In genomic region chr3:131139345-131140090, GRCm38 (mm10) we compare ENCODE assay signal across 9 mouse cellular contexts. TPM values are rescaled to one million over a fixed set of nuclear protein-coding genes. Genes with fewer than 3 reads are reported as not detected.
A peak's percentile ranks its signal among the peaks of the same experiment; 100 is the strongest.
DNase-seq lines count a peak whose midpoint lies in the region; ATAC-seq lines count a peak whose summit lies in the region.
"Had no signal": no experiment of that assay in that cellular context is flagged by ENCODE, and none has a peak within 500 bp of the region (broad histone marks: within the 10 kb centered on the region; RNA-seq: fewer than 3 reads in every experiment).

No protein-coding gene starts in this region.

- H3K4me3 ChIP-seq in limb, embryonic 13.5 days, result no peak overlapping the region

- peaks cover 66% of the 10 kb centered on the region for H3K4me1 ChIP-seq in limb, embryonic 13.5 days

- H3K9ac ChIP-seq in limb, embryonic 13.5 days, result no peak overlapping the region
- H3K9ac ChIP-seq: liver, embryonic 14.5 days had no signal

- H3K36me3 ChIP-seq in limb, embryonic 13.5 days, result no peaks in the 10 kb centered on the region

- 36% methylated on average over 14 of the region's 14 CpGs for WGBS in limb, embryonic 13.5 days

- intact Hi-C loops in gastrocnemius, postnatal 14 days (cut with DNase I; ENCODE audit: low total_unique reads), result no loop called here
- intact Hi-C loops in left cerebral cortex, postnatal 4 days (cut with DNase I), result no loop called here

- peak overlapping the region; percentile 55; the same call in 1 of the 2 replicates for H3K27ac ChIP-seq in limb, embryonic 13.5 days
- H3K27ac ChIP-seq: liver, embryonic 14.5 days had no signal

- ATAC-seq in frontal cortex, adult (ENCODE audit: low TSS enrichment), result peak; percentile 67
- ATAC-seq in limb, embryonic 13.5 days (ENCODE audit: low FRiP score, low read depth), result no peak

- H3K4me2 ChIP-seq in limb, embryonic 13.5 days (replicated peaks), result peak overlapping the region; percentile 24

- no peaks in the 10 kb centered on the region for H3K9me3 ChIP-seq in limb, embryonic 13.5 days

- H3K27me3 ChIP-seq in limb, embryonic 13.5 days, result no peaks in the 10 kb centered on the region

- no peak for DNase-seq in frontal cortex, postnatal 25 days (ENCODE audit: low spot score in 2 of 2)
- peak; percentile 64 for DNase-seq in CD4-positive helper T cell, adult 2 months (ENCODE audit: low read depth, low spot score)
- DNase-seq in heart, adult 9 months (ENCODE audit: low spot score in 2 of 2), result peak; percentile 3 to 16
- no peak for DNase-seq in urinary bladder, postnatal 14 days (ENCODE audit: low spot score)
- DNase-seq in gastrocnemius, postnatal 14 days, result no peak
- DNase-seq in left cerebral cortex, postnatal 4 days, result no peak

RNA-seq across cellular contexts. Expression of gene Lef1, which starts 29.2 kb away (rescaled TPM):
- polyA plus RNA-seq in limb, embryonic 13.5 days (2015; fragmentation: Nextera tagmentation; extraction: Ambion mirVana), result 47.9 and 52.0 TPM in 2 replicates
- total RNA-seq in gastrocnemius, postnatal 14 days (2021), result under 1 TPM; 0.16 to 0.41 TPM
- 1 to 10 TPM; 6.6 to 7.9 TPM for total RNA-seq in left cerebral cortex, postnatal 4 days (2021)

Comparison
In these comparisons a context has a peak if more than half of its experiments do, and no peak if none do; other contexts are left out.
1. DNase-seq: peak in CD4-positive helper T cell, adult 2 months (single experiment) and heart, adult 9 months (2 of 2); none in frontal cortex, postnatal 25 days (0 of 2), urinary bladder, postnatal 14 days (single experiment), gastrocnemius, postnatal 14 days (single experiment) and left cerebral cortex, postnatal 4 days (single experiment).
2. RNA of gene Lef1, which starts 29.2 kb away (total RNA-seq): 6.6 to 7.9 TPM in left cerebral cortex, postnatal 4 days; 0.16 to 0.41 TPM in gastrocnemius, postnatal 14 days; every median in the first group is over 4 times any median in the second.